Mouse (Mus musculus): ENCODE results near the gene Frmd4a.

The Frmd4a gene

GRCm38 (mm10) chr2:4286390-4286901 is 268.9 kb downstream of the Frmd4a start:
- DNase-seq (ENCODE audit: low spot score in 2 of 2) = no peak

- DNase-seq (ENCODE audit: low spot score in 2 of 2) = no peak
Measured at GRCm38 (mm10) chr2:4290475-4290874, 273.0 kb downstream of the Frmd4a start.

GRCm38 (mm10) chr2:4291100-4291499 is 273.6 kb downstream of the Frmd4a start:
- peak in 1 of 2 experiments; percentile 43 for DNase-seq (ENCODE audit: low spot score in 2 of 2)

GRCm38 (mm10) chr2:4291671-4292070 is 274.2 kb downstream of the Frmd4a start:
- no peak for DNase-seq (ENCODE audit: low spot score in 2 of 2)

- no peak for DNase-seq (ENCODE audit: low spot score in 2 of 2)
Measured at GRCm38 (mm10) chr2:4293726-4294125, 276.2 kb downstream of the Frmd4a start.

DNA sequence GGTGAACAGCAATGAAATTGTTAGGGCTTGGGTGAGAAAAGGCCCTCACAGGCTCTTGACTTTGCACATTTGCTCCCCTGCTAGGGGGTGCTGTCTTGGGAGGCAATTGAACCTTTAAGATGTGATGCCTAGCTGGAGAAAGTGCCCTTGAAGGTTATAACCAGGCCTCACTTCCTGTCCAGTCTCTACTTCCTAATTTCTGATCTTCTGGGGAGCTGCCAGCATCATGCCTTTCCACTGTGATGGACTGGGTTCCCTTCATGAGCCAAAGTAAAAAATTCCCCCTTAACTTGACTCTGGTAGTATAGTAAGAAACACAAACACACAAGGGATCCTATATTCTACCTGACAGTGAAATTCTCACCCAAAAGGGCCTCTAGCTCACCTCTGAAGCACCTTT is 278.1 kb downstream of the Frmd4a start:
- DNase-seq (ENCODE audit: low spot score in 2 of 2) = no peak

GRCm38 (mm10) chr2:4296881-4297280 is 279.4 kb downstream of the Frmd4a start:
- DNase-seq (ENCODE audit: low spot score in 2 of 2) = no peak

DNA sequence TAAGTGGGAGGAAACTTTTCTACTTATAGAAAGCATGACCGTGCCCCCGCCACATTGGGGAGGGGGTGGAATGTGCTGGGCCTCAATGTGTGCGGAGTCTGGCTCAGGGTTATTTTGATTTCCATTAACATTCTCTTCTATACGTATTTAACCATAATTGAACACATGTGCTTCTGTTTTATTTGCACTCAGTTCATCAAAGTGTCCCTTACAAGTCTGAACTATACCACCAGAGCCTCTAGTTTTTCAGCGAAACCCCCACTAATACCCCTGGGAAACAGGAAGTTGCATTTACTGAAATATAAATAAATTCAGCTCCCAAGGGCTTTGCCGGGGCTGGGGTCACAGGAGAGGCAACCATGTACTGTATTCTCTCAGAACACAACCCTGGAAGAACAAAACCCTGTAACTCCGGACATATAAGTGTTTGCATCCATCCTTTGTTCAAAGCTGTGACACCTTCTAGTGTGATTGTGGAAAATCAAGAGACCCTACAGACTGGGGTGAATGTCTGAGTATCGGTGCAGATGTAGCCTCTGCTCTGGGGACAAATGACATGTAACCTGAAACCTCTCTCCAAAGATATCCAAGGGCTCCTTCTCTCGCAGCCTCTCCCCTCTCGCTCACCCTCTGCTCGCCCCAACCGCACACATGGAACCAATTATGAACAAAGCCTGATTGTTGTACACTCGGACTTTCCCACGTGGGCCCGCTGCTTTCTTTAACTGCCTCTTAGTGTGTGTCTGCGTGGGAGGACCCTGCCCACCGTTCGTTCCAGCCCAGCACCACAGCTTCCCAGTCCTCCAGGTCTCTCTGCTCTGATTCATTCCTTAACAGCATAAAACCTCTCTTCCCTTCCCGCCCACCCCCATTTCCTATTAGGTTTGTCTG is 281.1 kb downstream of the Frmd4a start:
- no peak for DNase-seq (ENCODE audit: low spot score in 2 of 2)

DNA sequence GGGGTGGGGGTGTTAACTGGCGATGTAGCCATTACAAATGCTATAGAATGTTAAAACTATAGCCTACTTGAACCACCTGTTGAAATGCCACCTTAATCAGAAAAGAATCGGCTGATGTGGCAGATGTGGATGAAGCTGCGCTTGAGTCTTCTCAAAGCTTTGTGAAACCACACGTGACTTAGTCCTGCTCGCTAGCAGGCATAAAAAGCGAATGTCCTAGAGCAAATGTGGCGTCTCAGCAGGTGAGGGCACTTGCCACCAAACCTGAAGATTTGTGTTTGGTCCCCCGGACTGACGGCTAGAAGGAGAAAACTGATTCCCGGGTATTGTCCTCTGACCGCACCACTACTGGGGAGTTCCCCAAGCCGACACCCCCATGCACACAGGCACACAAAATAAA is 282.1 kb downstream of the Frmd4a start:
- no peak for DNase-seq (ENCODE audit: low spot score in 2 of 2)

DNA sequence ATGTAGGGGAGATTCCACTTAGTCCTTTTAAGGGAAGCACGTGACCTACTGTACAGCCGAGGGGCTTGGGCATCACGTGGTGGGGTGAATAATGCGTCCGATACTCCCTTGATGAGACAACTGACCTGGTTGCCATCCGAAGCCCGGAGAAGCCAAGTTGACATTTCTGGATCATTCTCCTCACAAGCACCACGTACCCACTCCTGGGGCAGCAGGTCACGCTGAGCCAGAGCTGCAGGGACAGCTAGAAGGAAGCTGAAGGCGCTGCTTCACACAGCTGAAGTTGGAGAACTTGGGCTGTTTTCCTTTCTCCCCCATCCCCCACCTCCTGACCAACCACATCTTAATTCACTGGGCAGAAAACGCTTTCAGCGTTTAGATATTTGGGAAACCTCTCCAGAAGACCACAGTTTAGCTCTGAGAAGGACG is 282.9 kb downstream of the Frmd4a start:
- no peak for DNase-seq (ENCODE audit: low spot score in 2 of 2)

DNA sequence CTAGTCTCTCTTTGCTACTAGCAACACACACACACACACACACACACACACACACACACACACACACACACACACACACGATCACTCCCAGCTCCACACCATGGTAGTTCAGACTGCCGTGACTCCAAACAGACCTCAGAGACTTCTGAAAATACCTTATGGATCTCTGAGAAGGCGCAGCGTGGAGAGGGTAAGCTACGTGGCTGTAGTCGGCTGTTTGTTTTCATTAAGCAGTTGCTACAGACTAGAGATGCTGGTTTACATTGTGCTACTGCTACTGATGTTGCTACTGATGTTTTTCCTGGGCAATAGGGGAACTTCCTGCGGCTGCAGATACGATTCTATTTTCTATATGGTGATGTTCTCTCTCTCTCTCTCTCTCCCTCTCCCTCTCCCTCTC is 283.3 kb downstream of the Frmd4a start:
- DNase-seq (ENCODE audit: low spot score in 2 of 2) = no peak

DNA sequence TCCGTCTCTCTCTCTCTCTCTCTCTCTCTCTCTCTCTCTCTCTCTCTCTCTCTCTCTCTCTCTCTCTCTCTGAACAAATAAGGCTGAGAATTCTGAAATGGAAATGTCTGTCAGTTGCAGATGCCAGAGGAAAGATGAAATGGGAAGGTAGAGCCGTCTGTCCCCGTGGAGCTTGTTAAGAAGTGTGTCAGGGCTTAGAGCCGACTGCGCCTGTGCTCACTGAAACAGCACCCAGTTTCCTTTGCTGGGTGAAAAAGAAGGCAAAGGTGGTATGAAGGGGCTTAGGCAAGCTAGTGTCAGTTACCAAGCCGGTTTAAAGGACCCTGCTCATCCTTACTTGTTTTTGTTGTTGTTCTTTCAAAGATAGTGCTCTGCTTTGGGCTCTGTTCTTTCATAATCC is 283.7 kb downstream of the Frmd4a start:
- no peak for DNase-seq (ENCODE audit: low spot score in 2 of 2)

DNA sequence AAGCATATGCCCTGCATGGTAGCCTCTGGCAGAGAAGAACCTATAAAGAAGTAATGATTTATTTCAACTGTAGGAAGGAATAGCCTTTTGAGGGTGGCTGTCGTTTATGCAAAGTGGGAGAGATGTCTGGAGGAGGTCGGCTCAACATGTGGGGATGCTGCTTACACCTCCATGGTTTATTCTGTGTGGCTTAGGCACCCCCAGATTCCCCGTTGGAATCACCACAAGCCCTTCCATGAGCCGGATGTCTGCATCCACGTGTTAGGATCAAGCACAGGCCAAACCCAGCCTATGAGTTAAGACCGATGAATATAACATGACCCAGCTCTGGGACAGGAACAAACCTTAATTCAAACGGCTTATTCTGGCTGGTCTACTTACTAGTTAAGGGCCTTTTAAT is 284.2 kb downstream of the Frmd4a start:
- no peak for DNase-seq (ENCODE audit: low spot score in 2 of 2)

GRCm38 (mm10) chr2:4302119-4302518 is 284.6 kb downstream of the Frmd4a start:
- no peak for DNase-seq (ENCODE audit: low spot score in 2 of 2)

GRCm38 (mm10) chr2:4307076-4307475 is 289.6 kb downstream of the Frmd4a start:
- no peak for DNase-seq (ENCODE audit: low spot score in 2 of 2)

DNA sequence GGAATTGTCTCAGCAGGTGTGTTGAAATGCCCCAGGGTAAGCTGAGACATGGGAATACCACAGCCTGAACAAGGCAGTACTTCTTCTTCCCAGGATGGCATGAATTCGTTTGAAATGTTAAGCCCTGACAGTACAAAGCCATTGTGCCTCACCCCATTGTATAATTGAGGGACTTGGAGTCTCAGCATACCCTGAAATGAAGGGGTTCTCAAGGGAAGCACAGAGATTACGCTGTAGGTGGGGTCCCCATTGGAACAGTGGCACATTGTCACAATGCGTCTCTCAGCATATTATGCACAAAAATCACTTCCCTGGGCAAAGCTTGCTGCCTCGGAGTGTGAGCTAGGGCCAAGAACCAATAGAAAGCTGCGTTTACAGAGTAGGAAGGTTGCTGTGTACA is 297.0 kb downstream of the Frmd4a start:
- DNase-seq (ENCODE audit: low spot score in 2 of 2) = no peak

DNA sequence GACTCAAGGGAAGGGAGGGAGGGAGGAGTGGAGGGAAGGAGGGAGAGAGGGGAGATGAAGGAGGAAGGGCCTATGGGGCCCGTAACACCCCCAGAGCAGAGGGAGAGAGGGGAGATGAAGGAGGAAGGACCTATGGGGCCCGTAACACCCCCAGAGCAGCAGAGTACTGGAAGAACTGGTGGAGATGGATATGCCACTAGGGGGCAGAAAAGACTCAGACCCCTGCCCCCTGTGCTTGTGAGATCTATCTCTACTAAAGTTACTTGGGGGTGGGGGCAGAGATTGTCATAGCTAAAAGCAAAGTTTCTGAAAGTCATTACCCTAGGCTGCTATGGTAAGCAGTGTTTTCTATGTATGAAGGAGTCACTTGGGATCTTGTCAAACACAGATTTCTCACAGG is 299.1 kb downstream of the Frmd4a start:
- DNase-seq (ENCODE audit: low spot score in 2 of 2) = no peak

GRCm38 (mm10) chr2:4318134-4318533 is 300.6 kb downstream of the Frmd4a start:
- no peak for DNase-seq (ENCODE audit: low spot score in 2 of 2)

DNA sequence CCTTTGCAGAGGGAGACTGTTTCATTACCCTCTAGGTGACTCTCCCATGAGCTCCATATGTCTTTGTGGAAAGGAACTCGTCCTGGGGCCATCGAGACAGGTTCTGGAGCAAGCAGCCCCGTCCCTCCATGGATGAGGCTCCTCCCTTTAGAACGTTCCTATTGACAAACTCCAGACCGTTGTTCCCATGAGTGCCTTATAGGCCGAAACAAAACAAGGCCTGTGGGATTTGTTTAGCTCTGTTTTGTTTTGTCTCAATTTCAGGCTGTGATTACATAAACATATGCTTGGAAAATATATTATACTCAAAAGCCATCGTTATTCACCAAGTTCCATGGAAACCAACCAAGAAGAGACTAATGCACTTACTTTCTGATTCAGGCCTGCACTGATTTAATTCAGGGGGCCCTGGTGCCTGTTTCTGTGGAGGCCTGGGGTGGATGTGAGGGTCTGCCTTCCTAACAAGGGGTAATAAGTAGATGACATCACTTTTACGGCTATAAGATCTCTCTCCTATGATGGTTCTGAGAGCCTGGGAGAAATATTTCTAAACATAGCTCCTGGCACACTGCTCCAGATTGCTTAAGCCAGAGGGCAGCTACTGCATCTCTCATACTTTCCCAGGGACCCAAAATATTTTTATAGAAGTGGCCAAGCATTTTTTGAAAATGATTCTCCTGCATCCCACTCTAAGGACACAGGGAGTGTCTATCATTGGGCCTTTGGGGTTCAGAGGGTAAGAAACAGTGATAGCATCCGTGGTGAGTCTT is 308.9 kb downstream of the Frmd4a start:
- DNase-seq (ENCODE audit: low spot score in 2 of 2) = no peak

GRCm38 (mm10) chr2:4327011-4327340 is 309.5 kb downstream of the Frmd4a start:
- no peak for DNase-seq (ENCODE audit: low spot score in 2 of 2)

- no peak for DNase-seq (ENCODE audit: low spot score in 2 of 2)
Measured at GRCm38 (mm10) chr2:4332441-4332840, 314.9 kb downstream of the Frmd4a start.

- DNase-seq (ENCODE audit: low spot score in 2 of 2) = no peak
Measured at GRCm38 (mm10) chr2:4334201-4334600, 316.7 kb downstream of the Frmd4a start.

DNA sequence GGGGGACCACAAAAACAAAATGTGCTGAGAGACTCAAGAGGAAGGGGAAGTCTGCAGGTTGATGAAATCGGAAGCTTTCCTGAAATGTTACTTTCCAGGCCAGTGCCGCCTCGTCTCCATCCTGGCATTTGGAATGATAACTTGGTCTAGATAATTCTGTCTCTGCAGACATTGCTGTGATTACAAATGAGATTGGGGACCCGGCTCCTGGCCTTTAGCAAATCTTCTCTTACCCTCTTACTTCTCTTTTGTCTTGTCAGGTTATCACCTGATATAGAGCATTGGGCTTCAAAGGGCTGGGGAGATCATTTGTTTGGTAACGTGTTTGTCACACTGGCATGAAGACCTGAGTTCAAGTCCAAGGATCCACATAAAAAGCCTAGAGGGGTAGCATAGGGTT is 317.4 kb downstream of the Frmd4a start:
- no peak for DNase-seq (ENCODE audit: low spot score in 2 of 2)

All from frontal cortex, postnatal 14 days (tissue).